Mouse (Mus musculus): ENCODE results near the gene Olfr575. TPM values are rescaled to one million over a fixed set of nuclear protein-coding genes. Genes with fewer than 3 reads are reported as not detected.

Gene Olfr575
- not detected for total RNA-seq (2021)

- no peak for DNase-seq (ENCODE audit: low spot score)
Observed at GRCm38 (mm10) chr7:102958593-102958992, at the start of gene Olfr575. Gene Olfr575 (minus strand): TSS chr7:102958775.

GRCm38 (mm10) chr7:102989224-102989623 lies 30.6 kb upstream of the Olfr575 start, which contains the start of gene Olfr578:
Gene Olfr578 (minus strand): TSS chr7:102989324.
- intact Hi-C loops (cut with DNase I) = no loop called here
- DNase-seq (ENCODE audit: low spot score) = no peak

More at GRCm38 (mm10) chr7:102958593-102958992, at the start of gene Olfr575:
- intact Hi-C loops (cut with DNase I) = no loop called here

DNA sequence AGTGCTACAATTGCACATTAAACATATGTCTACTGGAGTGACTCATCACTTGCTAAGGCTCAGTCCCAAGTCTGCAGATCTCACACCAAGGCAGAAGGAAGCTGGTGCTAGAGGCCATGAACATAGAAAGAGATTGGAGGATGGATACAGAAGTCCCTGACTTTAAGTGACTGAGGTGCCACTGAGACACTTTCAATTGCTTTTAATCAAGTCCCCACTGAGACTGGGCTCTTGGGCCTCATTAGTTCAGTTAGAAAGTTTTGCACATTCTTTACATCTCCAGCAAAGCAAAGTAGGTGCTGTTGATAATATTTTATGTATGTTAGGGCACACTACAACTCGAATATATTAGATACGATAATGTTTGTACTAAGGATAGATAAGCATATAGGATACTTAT lies 17.3 kb upstream of the Olfr575 start, which contains the start of gene Olfr577:
Gene Olfr577, minus strand, starts transcription at position 101 of the 400 bp plus-strand sequence.
- intact Hi-C loops (cut with DNase I) = no loop called here
- DNase-seq (ENCODE audit: low spot score) = no peak

GRCm38 (mm10) chr7:102974399-102974798 lies 15.8 kb upstream of the Olfr575 start:
- DNase-seq (ENCODE audit: low spot score) = no peak
- intact Hi-C loops (cut with DNase I) = no loop called here

- intact Hi-C loops (cut with DNase I) = no loop called here
- DNase-seq (ENCODE audit: low spot score) = no peak
Observed at GRCm38 (mm10) chr7:102962360-102962759, 3.8 kb upstream of the Olfr575 start, which contains the start of gene Olfr576. Gene Olfr576 (plus strand): TSS chr7:102962660.

GRCm38 (mm10) chr7:102958137-102958536 lies 438 bp downstream of the Olfr575 start:
- intact Hi-C loops (cut with DNase I) = no loop called here
- DNase-seq (ENCODE audit: low spot score) = no peak

DNA sequence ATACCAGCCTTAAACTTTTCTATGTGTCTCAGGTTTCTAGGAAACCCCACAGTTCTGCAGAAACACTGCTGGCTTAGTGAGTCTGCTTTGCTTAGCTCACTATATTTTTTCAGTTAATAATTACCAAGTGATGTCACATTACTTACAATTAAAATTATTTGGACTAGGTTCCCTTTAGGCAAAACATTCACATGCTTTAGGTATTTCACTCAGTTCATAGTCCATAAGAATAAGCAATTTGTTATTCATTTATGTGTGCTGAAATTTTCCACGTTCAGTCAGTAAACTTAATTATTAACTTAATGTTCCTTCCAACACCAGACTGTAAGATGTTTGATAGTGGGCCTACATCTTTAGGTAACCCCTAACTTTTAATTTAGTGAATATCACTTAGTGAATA lies 7.8 kb downstream of the Olfr575 start:
- intact Hi-C loops (cut with DNase I) = no loop called here

DNA sequence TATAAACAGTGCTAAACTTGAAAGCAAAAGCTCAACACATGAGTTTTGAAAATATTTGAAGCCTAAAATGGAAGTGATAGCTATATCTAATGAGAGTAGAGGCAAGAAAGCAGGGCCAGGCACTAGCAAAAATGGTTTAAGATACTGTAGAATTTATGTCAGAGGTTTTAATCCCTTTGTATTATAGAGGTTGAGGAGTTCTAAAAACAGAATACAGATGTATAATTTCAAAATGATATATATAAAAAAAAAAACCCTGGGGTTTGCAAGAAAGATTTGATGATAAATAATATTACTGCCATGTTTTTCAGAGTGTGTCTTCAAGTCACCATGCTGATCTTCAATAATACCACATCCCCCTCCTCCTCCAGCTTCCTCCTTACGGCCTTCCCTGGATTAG lies 10.4 kb downstream of the Olfr575 start, which contains the start of gene Olfr574:
Gene Olfr574, plus strand, starts transcription at position 301 of the 400 bp plus-strand sequence.
- DNase-seq (ENCODE audit: low spot score) = no peak
- intact Hi-C loops (cut with DNase I) = no loop called here

More for the DNA sequence above, 7.8 kb downstream of the Olfr575 start:
- DNase-seq (ENCODE audit: low spot score) = no peak

- intact Hi-C loops (cut with DNase I) = no loop called here
- DNase-seq (ENCODE audit: low spot score) = no peak
Observed at GRCm38 (mm10) chr7:102943417-102943816, 15.2 kb downstream of the Olfr575 start.

DNA sequence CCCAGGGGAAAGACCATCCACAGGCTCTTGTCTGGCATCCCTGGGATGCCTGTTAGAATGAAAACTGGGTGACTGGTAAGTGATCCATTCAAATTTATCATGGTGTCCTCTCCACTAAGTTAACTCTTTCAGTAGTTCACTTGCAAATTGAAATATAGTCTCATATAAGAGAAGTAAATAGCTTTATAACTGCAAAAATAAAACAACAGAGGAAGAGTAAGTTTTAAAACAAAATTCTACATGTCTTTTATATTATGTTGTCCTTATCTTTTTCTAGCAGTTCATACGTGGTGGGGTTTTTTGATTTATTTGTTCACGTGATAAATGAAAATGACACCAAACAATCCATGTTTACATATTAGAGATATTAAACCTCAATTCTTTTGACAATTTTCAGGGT lies 16.1 kb downstream of the Olfr575 start, which contains the start of gene Olfr573-ps1:
Gene Olfr573-ps1, minus strand, starts transcription at position 101 of the 400 bp plus-strand sequence.
- intact Hi-C loops (cut with DNase I) = no loop called here
- DNase-seq (ENCODE audit: low spot score) = no peak

DNA sequence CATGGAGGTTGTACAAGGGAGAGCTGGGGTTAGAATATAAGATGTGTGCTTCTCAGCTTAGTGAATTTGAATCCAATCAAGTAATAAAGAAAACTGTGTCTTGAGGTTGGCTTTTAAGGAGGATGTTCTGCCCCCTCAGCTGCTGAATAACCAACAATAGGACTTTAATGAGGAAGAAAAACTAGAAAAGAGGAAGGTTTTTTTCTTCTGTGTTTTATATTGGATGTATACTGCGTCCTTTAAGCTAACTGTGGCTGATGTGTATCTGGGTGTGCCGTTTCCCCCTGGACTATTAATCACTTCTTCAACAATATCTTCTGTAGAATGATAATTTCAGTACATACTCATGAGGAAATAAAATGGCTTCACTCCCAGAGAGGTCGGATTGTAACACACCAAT lies 31.5 kb downstream of the Olfr575 start:
- intact Hi-C loops (cut with DNase I) = no loop called here
- DNase-seq (ENCODE audit: low spot score) = no peak

DNA sequence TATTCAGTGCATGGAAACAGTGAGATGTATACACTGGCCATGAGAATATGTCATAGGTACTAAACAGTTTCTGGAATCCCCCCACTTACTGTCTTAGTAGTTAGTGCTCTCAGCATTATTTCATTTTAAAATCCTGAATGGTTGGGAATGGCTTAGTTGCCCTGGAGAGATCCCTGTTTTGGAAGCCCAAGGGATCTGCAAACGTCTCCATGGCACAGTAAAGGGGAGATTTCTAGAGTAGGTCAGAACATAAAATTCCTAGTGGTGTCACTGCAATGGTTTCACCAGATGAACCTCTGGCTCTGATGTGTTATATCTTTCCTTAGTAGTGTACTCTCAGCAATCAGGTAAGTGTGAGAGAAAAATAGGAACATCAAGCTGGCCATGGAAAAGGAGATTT lies 34.5 kb downstream of the Olfr575 start, which contains the start of gene Olfr572:
Gene Olfr572, plus strand, starts transcription at position 301 of the 400 bp plus-strand sequence.
- intact Hi-C loops (cut with DNase I) = no loop called here
- no peak for DNase-seq (ENCODE audit: low spot score)

GRCm38 (mm10) chr7:102919632-102920031 lies 38.9 kb downstream of the Olfr575 start:
- intact Hi-C loops (cut with DNase I) = loop anchor here (1.0 kb wide), 2 partner anchors 254 to 406 kb away; no protein-coding TSS in a partner anchor
- DNase-seq (ENCODE audit: low spot score) = no peak

GRCm38 (mm10) chr7:102917032-102917875 lies 41.3 kb downstream of the Olfr575 start, which contains the start of gene Olfr571:
Gene Olfr571 (minus strand): TSS chr7:102917536.
- intact Hi-C loops (cut with DNase I) = no loop called here
- DNase-seq (ENCODE audit: low spot score) = no peak

DNA sequence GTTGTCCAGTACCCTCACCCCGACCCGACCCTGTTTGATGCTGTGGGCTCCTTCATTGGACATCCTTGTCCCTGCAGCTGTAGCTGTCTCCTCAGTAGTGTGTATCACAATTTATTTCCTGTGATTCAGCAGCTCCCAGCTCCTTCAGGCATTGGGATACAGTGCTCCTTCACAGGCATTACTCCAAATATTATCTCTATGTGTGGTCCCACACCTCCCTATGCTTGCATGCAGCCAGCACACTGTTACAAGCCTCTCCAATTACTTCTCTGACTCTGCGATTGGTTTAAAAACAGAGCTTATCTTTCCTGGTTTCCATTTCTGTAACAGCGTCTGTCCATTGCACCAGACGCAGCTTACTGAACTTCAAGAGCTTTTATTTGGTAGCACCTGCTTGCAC lies 42.2 kb downstream of the Olfr575 start:
- DNase-seq (ENCODE audit: low spot score) = no peak
- intact Hi-C loops (cut with DNase I) = no loop called here

DNA sequence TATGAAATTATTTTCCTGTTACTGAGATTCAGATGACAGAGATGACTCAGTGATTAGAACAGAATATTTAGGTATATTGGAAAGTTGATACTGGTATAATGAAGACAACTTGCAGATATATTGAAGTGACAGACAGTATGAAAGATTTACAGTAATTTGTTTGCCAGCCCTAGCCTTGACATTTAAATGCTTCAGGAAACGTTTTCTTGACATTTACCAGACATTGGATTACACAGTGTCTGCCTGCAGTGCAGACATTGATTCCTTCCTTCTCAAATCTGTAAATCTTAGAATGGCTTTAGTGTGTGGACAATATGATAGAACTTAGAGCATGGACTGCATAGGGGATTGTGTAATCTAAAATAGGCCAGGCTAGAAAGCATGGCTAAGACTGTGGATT lies 43.3 kb downstream of the Olfr575 start:
- intact Hi-C loops (cut with DNase I) = no loop called here

More for the DNA sequence above, 43.3 kb downstream of the Olfr575 start:
- no peak for DNase-seq (ENCODE audit: low spot score)

Other genes with a start within 250 kb of the Olfr575 start
- gene Olfr33, start 239.7 kb downstream of the Olfr575 start, total RNA-seq (2021) = not detected
- not detected for gene Olfr559, start 231.3 kb downstream of the Olfr575 start, total RNA-seq (2021)
- gene Olfr560, start 199.4 kb downstream of the Olfr575 start, total RNA-seq (2021) = not detected
- 1 to 10 TPM in 1 of 2 experiments, under 1 TPM in 1; 0.81 to 1.2 TPM for gene Olfr78, start 199.3 kb downstream of the Olfr575 start, total RNA-seq (2021)
- gene Olfr561, start 187.6 kb downstream of the Olfr575 start, total RNA-seq (2021) = not detected
- gene Olfr564, start 155.3 kb downstream of the Olfr575 start, total RNA-seq (2021) = not detected
- not detected for gene Olfr566, start 100.0 kb downstream of the Olfr575 start, total RNA-seq (2021)
- not detected for gene Olfr568, start 81.7 kb downstream of the Olfr575 start, total RNA-seq (2021)
- gene Olfr569, start 67.9 kb downstream of the Olfr575 start, total RNA-seq (2021) = not detected
- not detected for gene Olfr570, start 64.2 kb downstream of the Olfr575 start, total RNA-seq (2021)
- gene Olfr571, start 41.2 kb downstream of the Olfr575 start, total RNA-seq (2021) = not detected
- gene Olfr572, start 34.4 kb downstream of the Olfr575 start, total RNA-seq (2021) = not detected
- not detected for gene Olfr573-ps1, start 16.2 kb downstream of the Olfr575 start, total RNA-seq (2021)
- gene Olfr574, start 10.3 kb downstream of the Olfr575 start, total RNA-seq (2021) = not detected
- gene Olfr576, start 3.9 kb upstream of the Olfr575 start, total RNA-seq (2021) = not detected
- gene Olfr577, start 17.2 kb upstream of the Olfr575 start, total RNA-seq (2021) = not detected
- not detected for gene Olfr578, start 30.5 kb upstream of the Olfr575 start, total RNA-seq (2021)
- not detected for gene Olfr582, start 79.2 kb upstream of the Olfr575 start, total RNA-seq (2021)
- not detected for gene Olfr583, start 92.5 kb upstream of the Olfr575 start, total RNA-seq (2021)
- gene Olfr584, start 123.1 kb upstream of the Olfr575 start, total RNA-seq (2021) = not detected
- gene Olfr585, start 138.9 kb upstream of the Olfr575 start, total RNA-seq (2021) = not detected
- not detected for gene Olfr586, start 166.9 kb upstream of the Olfr575 start, total RNA-seq (2021)
- gene Olfr588-ps1, start 182.1 kb upstream of the Olfr575 start, total RNA-seq (2021) = not detected
- gene Olfr589, start 197.6 kb upstream of the Olfr575 start, total RNA-seq (2021) = not detected
- not detected for gene Olfr591, start 219.6 kb upstream of the Olfr575 start, total RNA-seq (2021)
- gene Olfr592, start 226.0 kb upstream of the Olfr575 start, total RNA-seq (2021) = not detected